Mouse (Mus musculus): ENCODE measurements around the gene Cul1. TPM values are rescaled to one million over a fixed set of nuclear protein-coding genes. Genes with fewer than 3 reads are reported as not detected.

The Cul1 gene
- polyA plus RNA-seq, 1 experiment from 2014 or later: 116 TPM

GRCm38 (mm10) chr6:47565326-47566035, 112.3 kb downstream of the Cul1 start:
- H3K36me3 ChIP-seq: peaks cover 37% of the 10 kb centered on the region
- no peaks in the 10 kb centered on the region for H3K9me3 ChIP-seq
- no peaks in the 10 kb centered on the region for H3K27me3 ChIP-seq (replicated peaks)
- no peak; the same call in 1 of the 2 replicates for ATAC-seq (ENCODE audit: insufficient read depth, low FRiP score, low read depth)
- H3K27ac ChIP-seq: no peak overlapping the region
- no peak overlapping the region for H3K9ac ChIP-seq
- H3K4me2 ChIP-seq: no peak overlapping the region
- H3K4me3 ChIP-seq (replicated peaks): no peak overlapping the region
- WGBS: 59% methylated on average over 1 of the region's 1 CpGs
- no peaks in the 10 kb centered on the region for H3K4me1 ChIP-seq

DNA sequence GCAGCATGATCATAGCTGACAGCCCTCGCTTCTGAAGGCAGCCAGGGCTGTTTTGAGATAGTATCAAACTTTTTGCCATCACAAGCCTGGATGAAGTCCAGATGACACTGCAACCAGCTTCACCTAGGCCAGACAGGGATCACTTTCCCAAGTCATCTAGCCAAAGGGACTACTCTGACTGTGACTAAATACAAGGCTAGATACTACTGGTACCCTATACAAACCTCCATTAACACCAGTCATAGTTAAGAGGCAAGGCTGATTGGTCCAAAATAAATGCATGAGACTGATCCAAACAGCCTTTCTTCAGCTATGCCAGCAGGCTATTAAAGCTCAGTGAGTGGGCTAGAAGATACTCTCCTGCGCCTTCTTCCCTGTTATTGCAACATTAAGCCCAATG, 119.7 kb downstream of the Cul1 start:
- WGBS: 90% methylated on average over 2 of the region's 2 CpGs
- Histone ChIP-seq H3K4me3 (replicated peaks) (no peak overlapping the region), H3K9me3 (no peaks in the 10 kb centered on the region), H3K4me1 (no peaks in the 10 kb centered on the region), H3K27ac (no peak overlapping the region), H3K4me2 (no peak overlapping the region), H3K9ac (no peak overlapping the region), H3K36me3 (peaks cover 23% of the 10 kb centered on the region), H3K27me3 (replicated peaks) (no peaks in the 10 kb centered on the region)
- no peak for ATAC-seq (ENCODE audit: insufficient read depth, low FRiP score, low read depth)

Other genes starting within 250 kb of the Cul1 start
- gene Ezh2, start 141.9 kb downstream of the Cul1 start, polyA plus RNA-seq (2015; fragmentation: Nextera tagmentation; extraction: Ambion mirVana): 85.6 and 90.7 TPM in 2 replicates